Mouse (Mus musculus): ENCODE measurements at regions not wholly inside any gene's neighbourhood (a gene's known extent, or its start where the extent isn't known, plus 50 kb on each side); places are given as distances from the start of the nearest gene placed in this dataset.
A peak's percentile ranks its signal among the peaks of the same experiment; 100 is the strongest.

GRCm38 (mm10) chr16:77330996-77331395 lies 270.9 kb downstream of the Gm11146 start:
- H3K36me3 ChIP-seq, result no peaks in the 10 kb centered on the region
- WGBS, result 9% methylated on average over 8 of the region's 8 CpGs
- 0 out of 2 replicates have a peak, but pooled peaks cover 2% of the 10 kb centered on the region for H3K4me1 ChIP-seq
- ATAC-seq (ENCODE audit: insufficient read depth, low FRiP score, low read depth), result peak; percentile 54; the same call in 1 of the 2 replicates
- H3K27ac ChIP-seq, result peak overlapping the region; percentile 98
- peak overlapping the region; percentile 58 for H3K4me2 ChIP-seq
- no peaks in the 10 kb centered on the region for H3K9me3 ChIP-seq
- H3K4me3 ChIP-seq (replicated peaks), result peak overlapping the region; percentile 34
- no peak overlapping the region for H3K9ac ChIP-seq
- no peaks in the 10 kb centered on the region for H3K27me3 ChIP-seq (replicated peaks)

DNA sequence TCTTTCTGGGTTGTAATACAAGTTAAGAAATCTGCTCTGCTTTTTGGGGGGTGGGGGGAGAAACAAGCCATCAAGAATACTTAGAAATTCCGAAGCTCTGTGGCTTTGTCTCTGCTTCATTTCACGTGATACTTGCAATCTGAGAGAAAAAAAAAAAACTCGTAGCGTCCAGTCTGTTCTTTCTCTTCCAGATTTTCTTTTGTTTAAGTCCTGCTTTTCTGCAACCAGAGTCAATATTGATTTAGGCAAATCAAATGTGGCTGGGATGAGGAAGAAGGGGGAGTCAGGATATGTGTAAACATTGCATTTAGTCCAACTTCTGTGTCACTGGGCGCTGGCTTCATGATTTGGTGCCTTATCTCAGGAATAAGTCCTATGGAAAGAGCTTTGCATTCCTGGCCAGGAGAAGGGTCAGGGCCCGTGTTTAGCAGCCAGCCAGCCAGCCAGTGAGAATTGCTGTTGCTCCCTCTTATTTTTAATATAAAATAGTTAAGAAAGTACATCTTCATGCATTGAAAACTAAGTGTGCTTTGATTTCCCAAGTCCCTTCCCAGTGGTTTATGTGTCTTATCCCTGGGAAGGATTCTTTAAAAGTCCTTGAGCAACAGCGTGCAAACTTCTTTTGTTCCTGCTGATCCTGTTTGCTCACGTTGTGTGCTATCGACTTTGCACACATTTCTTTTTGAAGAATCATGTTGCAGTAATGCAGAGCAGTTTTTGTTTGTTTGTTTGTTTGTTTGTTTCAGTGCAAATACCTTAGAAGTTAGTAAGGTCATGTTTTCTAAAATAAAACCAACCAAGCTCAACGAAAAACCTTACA lies 272.0 kb downstream of the Gm11146 start:
- peak overlapping the region; percentile 56; the same call in 1 of the 2 replicates for H3K9ac ChIP-seq
- peak overlapping the region; percentile 58 for H3K4me2 ChIP-seq
- no peaks in the 10 kb centered on the region for H3K27me3 ChIP-seq (replicated peaks)
- 0 out of 2 replicates have a peak, but pooled peaks cover 2% of the 10 kb centered on the region for H3K4me1 ChIP-seq
- ATAC-seq (ENCODE audit: insufficient read depth, low FRiP score, low read depth), result peak; percentile 83
- H3K27ac ChIP-seq, result peak overlapping the region; percentile 98
- H3K4me3 ChIP-seq (replicated peaks), result peak overlapping the region; percentile 55
- no peaks in the 10 kb centered on the region for H3K36me3 ChIP-seq
- no peaks in the 10 kb centered on the region for H3K9me3 ChIP-seq
- WGBS, result 8% methylated on average over 10 of the region's 10 CpGs

GRCm38 (mm10) chr16:77329160-77329691 lies 272.7 kb downstream of the Gm11146 start:
- ATAC-seq (ENCODE audit: insufficient read depth, low FRiP score, low read depth), result peak; percentile 60
- Histone ChIP-seq H3K27ac (peak overlapping the region; percentile 98), H3K4me3 (replicated peaks) (peak overlapping the region; percentile 55), H3K9ac (peak overlapping the region; percentile 56), H3K9me3 (no peaks in the 10 kb centered on the region), H3K36me3 (no peaks in the 10 kb centered on the region), H3K4me1 (0 out of 2 replicates have a peak, but pooled peaks cover 2% of the 10 kb centered on the region), H3K4me2 (peak overlapping the region; percentile 58), H3K27me3 (replicated peaks) (no peaks in the 10 kb centered on the region)
- WGBS, result 2% methylated on average over 17 of the region's 17 CpGs

- Histone ChIP-seq H3K36me3 (no peaks in the 10 kb centered on the region), H3K9me3 (no peaks in the 10 kb centered on the region), H3K9ac (peak overlapping the region; percentile 56), H3K4me3 (replicated peaks) (peak overlapping the region; percentile 55), H3K4me2 (peak overlapping the region; percentile 58), H3K4me1 (0 out of 2 replicates have a peak, but pooled peaks cover 2% of the 10 kb centered on the region), H3K27me3 (replicated peaks) (no peaks in the 10 kb centered on the region), H3K27ac (peak overlapping the region; percentile 98)
- 26% methylated on average over 6 of the region's 6 CpGs for WGBS
- peak; percentile 63; the same call in 1 of the 2 replicates for ATAC-seq (ENCODE audit: insufficient read depth, low FRiP score, low read depth)
Measured at GRCm38 (mm10) chr16:77328628-77329159, 273.2 kb downstream of the Gm11146 start.

DNA sequence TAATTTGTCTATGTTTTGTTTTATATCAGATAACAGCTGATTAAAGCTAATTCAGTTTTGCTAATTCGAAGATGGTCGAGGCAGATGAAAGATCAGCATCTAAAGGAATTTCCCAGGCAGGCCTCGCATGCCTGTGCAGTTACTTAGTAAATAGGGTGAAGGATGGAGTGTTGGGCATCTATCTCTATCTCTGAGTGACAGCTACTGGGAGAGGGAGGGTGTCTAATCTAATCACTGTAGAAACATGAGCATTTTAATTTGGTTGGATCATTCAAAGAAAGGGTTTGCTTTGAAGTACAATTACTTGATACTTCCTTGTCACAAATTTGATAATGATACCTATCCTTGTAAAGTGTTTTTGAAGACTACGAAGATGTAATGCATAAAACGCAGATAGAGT lies 273.8 kb downstream of the Gm11146 start:
- Histone ChIP-seq H3K4me3 (replicated peaks) (no peak overlapping the region), H3K4me2 (no peak overlapping the region), H3K9me3 (no peaks in the 10 kb centered on the region), H3K9ac (no peak overlapping the region), H3K4me1 (0 out of 2 replicates have a peak, but pooled peaks cover 2% of the 10 kb centered on the region), H3K27ac (no peak overlapping the region), H3K36me3 (no peaks in the 10 kb centered on the region), H3K27me3 (replicated peaks) (no peaks in the 10 kb centered on the region)
- 62% methylated on average over 5 of the region's 5 CpGs for WGBS
- ATAC-seq (ENCODE audit: insufficient read depth, low FRiP score, low read depth), result no peak

DNA sequence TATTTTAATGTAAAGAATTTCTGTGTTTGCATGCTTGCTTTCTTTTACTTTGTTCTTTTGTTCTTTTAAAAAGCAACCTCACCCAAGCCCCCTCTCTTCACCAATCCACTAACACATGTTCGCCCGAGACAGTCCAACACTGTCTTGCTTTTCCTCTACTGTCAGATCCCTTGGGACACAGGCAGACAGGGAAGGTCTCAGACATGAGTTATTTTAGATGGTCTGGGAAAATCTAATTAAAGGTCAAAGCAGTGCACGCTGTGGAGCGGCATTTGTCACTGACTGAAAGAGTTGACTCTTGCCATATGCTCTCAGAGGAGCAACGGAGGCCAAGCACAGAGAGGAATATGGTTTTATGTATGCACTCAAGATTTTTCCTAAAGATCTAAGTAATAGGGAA lies 279.6 kb downstream of the Gm11146 start:
- Histone ChIP-seq H3K4me3 (replicated peaks) (no peak overlapping the region), H3K4me2 (no peak overlapping the region), H3K36me3 (no peaks in the 10 kb centered on the region), H3K9ac (no peak overlapping the region), H3K4me1 (no peaks in the 10 kb centered on the region), H3K9me3 (no peaks in the 10 kb centered on the region), H3K27me3 (replicated peaks) (no peaks in the 10 kb centered on the region), H3K27ac (no peak overlapping the region)
- 27% methylated on average over 5 of the region's 5 CpGs for WGBS
- no peak for ATAC-seq (ENCODE audit: insufficient read depth, low FRiP score, low read depth)

DNA sequence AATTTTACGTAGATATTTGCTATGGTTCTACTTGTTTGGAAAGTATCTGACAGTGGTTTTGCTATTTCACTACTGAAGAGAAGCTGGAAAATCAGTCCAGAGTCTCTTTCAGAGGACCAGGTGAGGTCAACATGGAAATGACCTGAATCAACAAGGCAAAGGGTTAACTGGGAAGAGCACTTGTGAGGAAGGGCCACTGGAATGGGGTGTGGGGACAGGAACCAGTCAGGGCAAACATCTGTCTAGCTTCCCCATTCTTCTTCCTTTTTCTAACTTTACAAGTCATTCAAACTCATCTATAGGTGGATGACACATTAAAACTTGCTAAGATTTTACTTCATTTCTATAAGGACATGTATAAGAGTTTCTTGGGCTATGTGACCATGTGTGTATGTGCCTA lies 283.7 kb downstream of the Gm11146 start:
- Histone ChIP-seq H3K4me3 (replicated peaks) (no peak overlapping the region), H3K27ac (no peak overlapping the region), H3K4me1 (no peaks in the 10 kb centered on the region), H3K9me3 (no peaks in the 10 kb centered on the region), H3K4me2 (no peak overlapping the region), H3K9ac (no peak overlapping the region), H3K36me3 (no peaks in the 10 kb centered on the region), H3K27me3 (replicated peaks) (no peaks in the 10 kb centered on the region)
- ATAC-seq (ENCODE audit: insufficient read depth, low FRiP score, low read depth), result no peak
- WGBS, result 85% methylated on average over 1 of the region's 1 CpGs

DNA sequence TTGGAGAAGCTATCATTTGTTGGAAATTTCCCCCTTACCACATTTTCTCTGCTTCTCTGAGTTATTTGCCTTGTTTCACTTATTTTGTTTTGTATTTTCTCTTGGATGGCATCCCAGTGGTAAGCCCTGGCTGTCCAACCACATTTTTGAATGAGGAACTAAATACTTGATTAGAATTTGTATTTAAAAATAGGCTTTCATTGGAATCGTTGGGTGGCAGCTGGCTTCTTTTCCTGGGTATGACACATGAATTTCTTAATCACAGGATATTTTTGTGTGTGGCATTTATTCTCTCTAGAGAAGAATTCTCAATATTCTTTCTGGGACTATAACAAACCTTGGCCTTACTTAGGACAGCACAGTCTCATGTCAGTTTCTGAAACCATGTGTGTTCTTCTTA lies 286.5 kb downstream of the Gm11146 start:
- Histone ChIP-seq H3K4me2 (no peak overlapping the region), H3K27me3 (replicated peaks) (no peaks in the 10 kb centered on the region), H3K27ac (no peak overlapping the region), H3K4me1 (no peaks in the 10 kb centered on the region), H3K36me3 (no peaks in the 10 kb centered on the region), H3K9ac (no peak overlapping the region), H3K9me3 (no peaks in the 10 kb centered on the region), H3K4me3 (replicated peaks) (no peak overlapping the region)
- WGBS, result 39% methylated on average over 1 of the region's 1 CpGs
- ATAC-seq (ENCODE audit: insufficient read depth, low FRiP score, low read depth), result no peak

DNA sequence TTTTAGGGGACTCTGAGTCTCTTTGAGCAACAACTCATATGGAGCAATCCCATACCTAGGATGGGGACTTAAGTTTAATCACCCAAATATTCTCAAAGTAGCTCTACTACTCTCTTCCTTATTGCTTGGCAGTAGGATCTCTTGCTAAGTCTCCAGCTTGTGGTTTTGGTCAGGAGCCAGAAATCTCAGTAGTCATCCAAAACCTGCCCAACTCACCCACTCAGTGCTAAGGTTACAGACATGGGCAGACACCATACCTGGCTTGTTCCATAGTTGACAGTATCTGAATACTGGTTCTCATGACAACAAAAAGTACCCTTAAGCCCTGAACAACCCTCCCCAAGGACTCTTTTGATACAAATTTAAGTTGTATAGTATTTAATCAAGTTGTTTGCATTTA lies 288.7 kb downstream of the Gm11146 start:
- H3K36me3 ChIP-seq, result no peaks in the 10 kb centered on the region
- no peak overlapping the region for H3K4me2 ChIP-seq
- no peaks in the 10 kb centered on the region for H3K4me1 ChIP-seq
- no peak overlapping the region for H3K27ac ChIP-seq
- H3K9ac ChIP-seq, result no peak overlapping the region
- H3K27me3 ChIP-seq (replicated peaks), result no peaks in the 10 kb centered on the region
- no peaks in the 10 kb centered on the region for H3K9me3 ChIP-seq
- H3K4me3 ChIP-seq (replicated peaks), result no peak overlapping the region
- ATAC-seq (ENCODE audit: insufficient read depth, low FRiP score, low read depth), result no peak

DNA sequence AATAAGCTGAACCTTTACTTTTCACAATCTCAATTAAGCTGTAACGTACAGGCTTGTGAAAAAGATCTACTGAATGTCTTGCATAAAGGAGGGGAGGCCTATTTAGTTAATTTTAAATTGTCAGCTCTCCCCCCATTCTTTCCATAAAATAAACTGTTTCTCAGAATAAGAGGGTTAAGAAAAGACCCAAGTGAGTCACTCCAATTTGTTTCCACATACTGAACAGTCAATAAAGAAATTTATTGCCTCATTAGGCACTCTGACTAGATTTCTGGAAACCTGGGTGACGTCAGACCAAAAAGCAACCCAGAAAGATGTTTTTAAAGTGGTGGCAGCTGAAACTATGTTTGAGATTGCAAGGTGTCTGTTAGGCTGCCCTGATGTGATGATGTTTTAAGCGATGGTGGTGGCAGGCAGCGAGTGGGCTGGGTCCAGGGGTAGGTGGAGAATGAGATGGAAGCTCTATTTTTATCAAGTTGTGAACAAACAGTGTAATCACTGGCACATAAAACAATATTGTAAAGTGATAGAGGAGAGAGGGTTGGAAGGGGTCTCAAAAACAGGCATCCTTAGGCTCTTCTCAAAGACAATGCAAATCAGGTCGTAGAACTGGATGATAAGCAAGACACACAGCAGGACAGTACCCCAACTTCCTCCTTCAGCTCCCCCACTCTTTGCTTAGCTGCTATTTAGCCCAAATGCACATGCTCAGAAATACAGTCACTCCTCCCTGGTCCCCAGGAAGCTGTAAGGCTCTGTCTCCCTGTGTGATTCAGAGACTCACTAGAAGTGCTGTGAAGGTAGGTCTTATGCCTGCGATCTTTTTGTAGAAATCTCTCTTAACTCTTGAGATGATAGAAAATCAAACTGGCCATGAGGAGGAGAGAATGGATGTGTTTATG lies 288.0 kb downstream of the Usp25 start:
- WGBS, result 72% methylated on average over 6 of the region's 6 CpGs
- Histone ChIP-seq H3K9me3 (no peaks in the 10 kb centered on the region), H3K4me2 (no peak overlapping the region), H3K9ac (no peak overlapping the region), H3K27ac (no peak overlapping the region), H3K27me3 (replicated peaks) (no peaks in the 10 kb centered on the region), H3K4me3 (replicated peaks) (no peak overlapping the region), H3K4me1 (no peaks in the 10 kb centered on the region), H3K36me3 (no peaks in the 10 kb centered on the region)
- no peak for ATAC-seq (ENCODE audit: insufficient read depth, low FRiP score, low read depth)

DNA sequence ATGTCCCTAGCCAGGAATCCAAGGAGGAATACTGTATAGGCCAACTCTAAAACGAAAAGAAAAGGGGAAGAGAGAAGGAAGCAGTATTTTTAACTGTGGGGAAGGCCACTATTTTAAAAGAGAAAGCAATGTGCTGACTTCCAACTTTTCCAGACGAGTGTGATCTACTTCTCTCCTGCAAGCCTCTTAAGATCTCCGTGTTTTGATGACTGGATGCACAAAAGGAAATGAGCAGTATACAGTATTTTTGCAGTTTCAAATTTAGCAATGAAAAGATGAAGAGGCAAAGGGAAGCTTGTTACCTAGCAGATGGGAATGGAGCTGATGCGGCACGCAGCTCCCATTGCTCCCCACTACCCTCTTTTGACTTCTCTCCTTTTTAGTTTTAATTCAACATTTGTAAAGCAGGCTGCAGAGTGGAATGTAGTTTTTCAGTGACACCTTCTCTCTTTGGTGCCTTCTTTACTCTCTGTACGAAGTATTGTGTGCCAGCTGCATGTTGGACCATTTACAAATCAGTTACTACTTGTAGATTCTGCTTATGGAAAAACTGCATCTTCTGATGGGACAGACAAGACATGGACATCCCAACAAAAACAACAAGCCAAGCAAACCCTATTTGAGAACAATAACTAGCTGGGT lies 287.2 kb downstream of the Usp25 start:
- no peaks in the 10 kb centered on the region for H3K4me1 ChIP-seq
- H3K27me3 ChIP-seq (replicated peaks), result no peaks in the 10 kb centered on the region
- no peak overlapping the region for H3K27ac ChIP-seq
- H3K9ac ChIP-seq, result no peak overlapping the region
- H3K4me3 ChIP-seq (replicated peaks), result no peak overlapping the region
- WGBS, result 72% methylated on average over 6 of the region's 6 CpGs
- H3K9me3 ChIP-seq, result no peaks in the 10 kb centered on the region
- no peaks in the 10 kb centered on the region for H3K36me3 ChIP-seq
- no peak for ATAC-seq (ENCODE audit: insufficient read depth, low FRiP score, low read depth)
- no peak overlapping the region for H3K4me2 ChIP-seq
